Mouse (Mus musculus) midbrain, postnatal 0 days (tissue): ENCODE measurements at regions not wholly inside any gene's neighbourhood (a gene's known extent, or its start where the extent isn't known, plus 50 kb on each side); places are given as distances from the start of the nearest gene placed in this dataset.
A peak's percentile ranks its signal among the peaks of the same experiment; 100 is the strongest.

ENCODE experiments used
- ATAC-seq: fragments of 200-750 bp; cut with Nextera tagmentation; 2 replicates; pipeline ENCODE4 v1.8.0; 2017; ENCODE audit warnings: moderate number of reproducible peaks, mild to moderate bottlenecking, moderate TSS enrichment, moderate library complexity; ENCODE audit not compliant: low FRiP score
- DNase-seq: peaks from one replicate; pipeline ENCODE4 v3.0.0-alpha.2; 2015; ENCODE audit warnings: low spot score
- H3K27ac ChIP-seq: fragments of 300-500 bp; sonication (generic); 2 replicates; pipeline ENCODE4 v1.5.1; 2014; ENCODE audit warnings: low read depth, mild to moderate bottlenecking, low read length, mixed read lengths
- H3K27me3 ChIP-seq: fragments of 300-500 bp; sonication (generic); 2 replicates; pipeline ENCODE4 v1.6.1; 2014; ENCODE audit warnings: low read length, control low read depth, mixed read lengths; ENCODE audit not compliant: insufficient read depth
- H3K36me3 ChIP-seq: fragments of 300-500 bp; sonication (generic); 2 replicates; pipeline ENCODE4 v1.6.1; 2014; ENCODE audit warnings: low read length, control low read depth, mixed read lengths; ENCODE audit not compliant: insufficient read depth
- H3K4me1 ChIP-seq: fragments of 300-500 bp; sonication (generic); 2 replicates; pipeline ENCODE4 v1.6.1; 2014; ENCODE audit warnings: mild to moderate bottlenecking, control low read depth, antibody characterized with exemption, low read length, mixed read lengths; ENCODE audit not compliant: insufficient read depth
- H3K4me2 ChIP-seq: fragments of 300-500 bp; sonication (generic); 2 replicates; pipeline ENCODE4 v1.6.1; 2014; ENCODE audit warnings: low read depth, mild to moderate bottlenecking, low read length, mixed read lengths; ENCODE audit not compliant: poor library complexity, severe bottlenecking
- H3K4me3 ChIP-seq: fragments of 300-500 bp; sonication (generic); 2 replicates; pipeline ENCODE4 v1.5.1; 2014; ENCODE audit warnings: low read depth, mild to moderate bottlenecking, low read length, moderate library complexity
- H3K9ac ChIP-seq: fragments of 300-500 bp; sonication (generic); replicated peaks from 2 replicates; pipeline ENCODE4 v1.6.1; 2014; ENCODE audit warnings: mild to moderate bottlenecking, low read length, moderate library complexity, mixed read lengths; ENCODE audit not compliant: poor library complexity, severe bottlenecking
- H3K9me3 ChIP-seq: fragments of 300-500 bp; sonication (generic); 2 replicates; pipeline ENCODE4 v1.6.1; 2016; ENCODE audit warnings: low read length, control low read depth
- CTCF ChIP-seq: IDR thresholded peaks from 2 replicates; pipeline ENCODE4 v1.5.1; 2016; ENCODE audit warnings: antibody characterized with exemption, mild to moderate bottlenecking
- WGBS: fragments of 180-500 bp; shearing (Covaris S2); extraction: QIAGEN DNeasy Blood & Tissue Kit; methylation state at CpG from one replicate; pipeline ENCODE4 v1.1.7; 2014; 5-methylcytosine and 5-hydroxymethylcytosine counted together

GRCm38 (mm10) chr2:40342579-40342978 lies 1116.3 kb upstream of the Ppp6c start:
- Histone ChIP-seq H3K27me3 (no peaks in the 10 kb centered on the region), H3K4me3 (no peak overlapping the region), H3K9ac (no peak overlapping the region), H3K4me1 (no peaks in the 10 kb centered on the region), H3K36me3 (no peaks in the 10 kb centered on the region), H3K27ac (no peak overlapping the region), H3K4me2 (no peak overlapping the region), H3K9me3 (no peaks in the 10 kb centered on the region)
- TF ChIP-seq CTCF, result no peak
- DNase-seq (no peak), ATAC-seq (no peak)
- WGBS, result 90% methylated on average over 1 of the region's 1 CpGs

GRCm38 (mm10) chr2:40332294-40332874 lies 1106.1 kb upstream of the Ppp6c start:
- no peaks in the 10 kb centered on the region for H3K27me3 ChIP-seq
- no peaks in the 10 kb centered on the region; the same call in 1 of the 2 replicates for H3K4me1 ChIP-seq
- H3K4me2 ChIP-seq, result no peak overlapping the region
- H3K36me3 ChIP-seq, result no peaks in the 10 kb centered on the region
- H3K9me3 ChIP-seq, result no peaks in the 10 kb centered on the region
- ATAC-seq (peak; percentile 70), DNase-seq (peak; percentile 59)
- no peak overlapping the region for H3K27ac ChIP-seq
- H3K9ac ChIP-seq, result no peak overlapping the region
- no peak for TF ChIP-seq CTCF
- H3K4me3 ChIP-seq, result no peak overlapping the region

DNA sequence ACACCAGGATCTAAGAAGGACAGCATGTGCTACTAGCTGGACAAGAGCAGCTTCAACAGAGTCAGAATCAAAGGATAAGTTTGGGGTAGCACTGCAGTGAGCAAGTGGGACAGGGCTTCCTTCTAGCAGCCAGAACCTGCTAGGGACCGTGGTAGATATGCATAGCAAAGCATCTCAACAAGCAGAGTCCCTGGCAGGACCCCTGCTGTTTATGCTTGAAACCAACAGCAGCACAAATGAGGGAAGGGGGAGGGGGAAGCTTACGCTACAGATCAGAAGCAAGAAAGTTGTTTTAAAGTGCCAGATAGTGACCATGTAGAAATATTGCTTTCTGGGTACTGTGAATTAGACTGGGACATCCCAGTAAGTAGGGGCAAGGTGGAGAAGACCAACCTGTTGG lies 1095.3 kb upstream of the Ppp6c start:
- H3K27ac ChIP-seq, result no peak overlapping the region
- H3K36me3 ChIP-seq, result no peaks in the 10 kb centered on the region
- no peak overlapping the region for H3K4me3 ChIP-seq
- no peak overlapping the region for H3K4me2 ChIP-seq
- no peaks in the 10 kb centered on the region for H3K27me3 ChIP-seq
- no peaks in the 10 kb centered on the region for H3K4me1 ChIP-seq
- H3K9me3 ChIP-seq, result no peaks in the 10 kb centered on the region
- no peak for ATAC-seq
- H3K9ac ChIP-seq, result no peak overlapping the region
- 38% methylated on average over 2 of the region's 2 CpGs for WGBS
- TF ChIP-seq CTCF, result no peak
- no peak for DNase-seq

DNA sequence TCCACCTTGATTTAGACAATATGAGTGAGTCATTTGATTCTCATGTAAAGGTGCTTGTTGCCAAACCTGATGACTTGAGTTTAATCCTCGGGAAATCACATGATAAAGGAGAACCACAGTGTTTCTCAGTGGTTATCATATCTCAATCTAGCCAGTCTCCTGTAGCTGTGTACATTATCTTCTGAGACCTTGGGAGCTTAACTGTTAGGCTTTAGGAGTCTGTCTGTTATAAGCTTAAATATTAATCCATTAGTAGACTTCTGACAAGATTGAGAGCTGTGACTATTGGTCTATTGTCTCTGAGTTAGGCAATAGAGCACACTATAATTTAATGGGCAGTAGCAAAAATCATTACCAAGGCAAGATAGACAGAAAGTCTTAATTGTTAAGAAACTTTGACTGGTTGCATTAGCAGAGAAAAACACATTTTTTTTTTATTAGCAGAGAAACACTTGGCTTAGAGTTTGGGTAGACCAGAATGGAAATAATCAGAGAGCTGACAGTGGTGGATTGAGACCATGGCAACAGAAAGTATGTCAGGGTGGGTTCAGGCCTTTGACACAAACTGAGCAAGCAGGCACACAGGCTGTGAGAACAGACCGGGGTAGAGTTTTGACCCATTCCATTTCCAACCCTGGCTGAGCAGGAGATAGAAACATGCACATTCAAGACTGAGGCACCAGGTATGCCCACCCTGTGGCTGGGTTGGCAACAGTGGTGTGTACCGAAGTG lies 1094.6 kb upstream of the Ppp6c start:
- TF ChIP-seq CTCF, result no peak
- Histone ChIP-seq H3K9ac (no peak overlapping the region), H3K4me1 (no peaks in the 10 kb centered on the region), H3K9me3 (no peaks in the 10 kb centered on the region), H3K36me3 (no peaks in the 10 kb centered on the region), H3K4me2 (no peak overlapping the region), H3K4me3 (no peak overlapping the region), H3K27me3 (no peaks in the 10 kb centered on the region), H3K27ac (no peak overlapping the region)
- WGBS, result 81% methylated on average over 3 of the region's 3 CpGs
- no peak for ATAC-seq
- DNase-seq, result no peak
